Mouse (Mus musculus) heart, adult 8-10 months (tissue): ENCODE measurements around the gene Ankrd12. TPM values are rescaled to one million over a fixed set of nuclear protein-coding genes. Genes with fewer than 3 reads are reported as not detected.
A peak's percentile ranks its signal among the peaks of the same experiment; 100 is the strongest.
"Not testable (repeated sequence)": the region's sequence is repeated elsewhere in the genome, so short reads cannot be mapped to it uniquely, and the experiment has no call there.

Experiments
- DNase-seq: peaks from one replicate; pipeline ENCODE4 v3.0.0; 2022; ENCODE audit warnings: low spot score
- total RNA-seq, 4 experiments: library from RNA; stranded (reverse); gene quantifications; 2 replicates each; pipeline ENCODE4 v1.2.4; 2022

The Ankrd12 gene
- total RNA-seq, 4 experiments from 2014 or later: 20.7 to 29.5 (median 24.1) TPM

- DNase-seq: no peak
These were observed 7.6 kb upstream of the Ankrd12 start for GRCm38 (mm10) chr17:66084486-66084885.

- DNase-seq: no peak
These were observed 555 bp upstream of the Ankrd12 start for GRCm38 (mm10) chr17:66077437-66077850.

- peak; percentile 27 for DNase-seq
These were observed 538 bp downstream of the Ankrd12 start for GRCm38 (mm10) chr17:66076174-66076927.

GRCm38 (mm10) chr17:66075827-66076173 is 1.1 kb downstream of the Ankrd12 start:
- DNase-seq: peak; percentile 19

- DNase-seq: no peak
These were observed 2.9 kb downstream of the Ankrd12 start for GRCm38 (mm10) chr17:66073971-66074370.

GRCm38 (mm10) chr17:66069036-66069435 is 7.9 kb downstream of the Ankrd12 start:
- not testable (repeated sequence) for DNase-seq

GRCm38 (mm10) chr17:66065115-66065514 is 11.8 kb downstream of the Ankrd12 start:
- DNase-seq: no peak

GRCm38 (mm10) chr17:66061241-66061938 is 15.5 kb downstream of the Ankrd12 start:
- no peak for DNase-seq

- no peak for DNase-seq
These were observed 18.7 kb downstream of the Ankrd12 start for GRCm38 (mm10) chr17:66058160-66058559.

GRCm38 (mm10) chr17:66057145-66057544 is 19.7 kb downstream of the Ankrd12 start:
- DNase-seq: no peak

GRCm38 (mm10) chr17:66053349-66053748 is 23.5 kb downstream of the Ankrd12 start:
- DNase-seq: no peak

- no peak for DNase-seq
These were observed 28.1 kb downstream of the Ankrd12 start for GRCm38 (mm10) chr17:66048795-66049194.

- DNase-seq: no peak
These were observed 28.7 kb downstream of the Ankrd12 start for GRCm38 (mm10) chr17:66048199-66048598.

GRCm38 (mm10) chr17:66043679-66044078 is 33.2 kb downstream of the Ankrd12 start:
- not testable (repeated sequence) for DNase-seq

- DNase-seq: no peak
These were observed 35.9 kb downstream of the Ankrd12 start for GRCm38 (mm10) chr17:66041020-66041419.

- DNase-seq: no peak
These were observed 43.6 kb downstream of the Ankrd12 start for GRCm38 (mm10) chr17:66033239-66033638.

- no peak for DNase-seq
These were observed 44.9 kb downstream of the Ankrd12 start for GRCm38 (mm10) chr17:66031991-66032390.

GRCm38 (mm10) chr17:66024211-66024610 is 52.7 kb downstream of the Ankrd12 start:
- no peak for DNase-seq

GRCm38 (mm10) chr17:66011790-66012189 is 65.1 kb downstream of the Ankrd12 start:
- DNase-seq: no peak

- DNase-seq: no peak
These were observed 69.0 kb downstream of the Ankrd12 start for GRCm38 (mm10) chr17:66007892-66008291.

- DNase-seq: no peak
These were observed 69.4 kb downstream of the Ankrd12 start for GRCm38 (mm10) chr17:66007473-66007872.

- DNase-seq: no peak
These were observed 88.6 kb downstream of the Ankrd12 start for GRCm38 (mm10) chr17:65988151-65988820.
